Mouse (Mus musculus) heart, adult 11 months (tissue): Measurements from ENCODE around the gene Dner.
A peak's percentile ranks its signal among the peaks of the same experiment; 100 is the strongest.

ENCODE experiments used
- DNase-seq: peaks from one replicate; pipeline ENCODE4 v3.0.0; 2022

Gene Dner

DNA sequence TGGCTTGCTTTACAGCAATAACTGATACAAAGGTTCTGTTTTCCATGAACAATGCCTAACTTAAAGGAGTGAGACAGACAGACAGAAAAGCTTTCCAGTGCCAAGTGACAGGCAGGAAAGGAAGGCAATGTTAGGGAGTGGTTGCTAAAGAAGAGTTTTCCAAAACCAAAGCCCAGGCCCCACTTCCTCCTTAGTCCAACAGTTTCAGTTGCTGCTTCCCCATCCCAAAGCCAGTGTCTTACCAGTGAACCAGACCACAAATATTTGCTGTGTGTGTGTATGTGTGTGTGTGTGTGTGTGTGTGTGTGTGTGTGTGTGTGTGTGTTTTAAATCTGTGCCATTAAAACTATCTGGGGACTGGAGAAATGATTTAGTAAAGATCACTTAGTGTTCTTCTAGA, 258.5 kb downstream of the Dner start:
- peak; percentile 95 for DNase-seq

DNA sequence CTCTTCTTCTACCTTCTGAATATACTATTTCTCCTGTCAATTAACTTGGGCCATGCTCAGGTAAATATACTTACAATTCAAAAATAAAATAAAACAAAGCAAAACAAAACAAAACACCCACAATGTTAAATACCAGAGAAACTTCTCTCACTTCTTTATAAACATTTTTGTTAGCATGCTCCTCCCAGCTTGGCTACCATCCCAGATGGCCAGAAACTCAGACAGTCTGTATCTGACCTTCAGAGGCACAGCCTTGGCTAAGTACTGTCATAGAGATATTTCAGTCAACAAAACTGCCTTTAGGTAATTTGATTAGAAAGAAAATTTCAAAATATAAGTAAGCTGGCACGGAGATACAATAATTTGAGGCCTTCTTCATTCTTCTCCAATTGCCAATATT, 259.7 kb downstream of the Dner start:
- DNase-seq: no peak

DNA sequence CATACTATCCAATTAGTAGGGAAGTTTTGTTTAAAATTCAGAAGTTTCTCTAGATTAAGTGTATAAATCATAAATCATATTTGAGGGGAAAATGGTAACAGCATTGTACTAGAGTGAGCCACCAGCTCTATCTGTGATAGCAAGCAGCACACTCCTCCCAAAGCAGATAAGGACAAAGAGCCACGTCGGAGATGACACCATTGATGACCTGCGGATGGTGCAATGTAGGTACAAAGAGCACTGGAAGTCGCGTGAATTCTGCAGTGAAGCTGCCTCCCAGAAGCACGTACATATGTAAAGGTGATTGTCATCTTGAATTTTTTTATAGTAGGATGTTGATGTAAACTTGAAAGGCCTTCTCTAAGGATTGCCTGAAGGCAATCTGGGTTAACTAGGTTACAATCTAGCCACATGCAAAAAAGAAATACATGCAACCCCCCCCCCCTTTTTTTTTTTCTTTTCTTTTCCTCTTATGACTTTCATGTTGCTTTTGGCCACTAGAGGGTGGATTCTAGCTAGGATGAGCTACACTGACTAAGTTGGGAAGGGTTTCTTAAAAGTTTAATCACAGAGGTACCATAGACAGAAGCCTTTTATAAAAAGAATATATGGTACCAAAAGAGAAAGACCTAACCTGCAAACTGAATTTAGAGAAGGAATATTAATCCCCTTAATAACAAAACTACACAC, 262.6 kb downstream of the Dner start:
- peak; percentile 71 for DNase-seq

DNA sequence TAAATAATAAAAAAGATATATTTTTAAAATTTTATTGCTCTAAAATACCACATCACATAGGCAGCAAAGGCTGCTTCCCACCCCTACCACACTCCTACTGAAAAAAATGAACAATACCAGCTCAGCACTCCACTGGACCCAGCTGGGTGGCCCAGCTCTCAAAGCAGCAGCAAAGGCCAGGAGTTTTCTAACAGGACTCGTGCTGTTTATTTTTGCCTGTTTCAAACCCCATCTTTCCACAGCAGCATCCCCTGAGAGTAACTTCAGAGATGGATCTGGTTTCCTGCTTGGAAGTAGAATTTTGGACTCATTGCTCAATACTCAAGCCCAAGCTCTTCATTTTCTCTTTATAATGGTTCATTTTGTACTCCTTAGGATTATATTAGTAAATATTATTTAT, 263.7 kb downstream of the Dner start:
- DNase-seq: peak; percentile 96

DNA sequence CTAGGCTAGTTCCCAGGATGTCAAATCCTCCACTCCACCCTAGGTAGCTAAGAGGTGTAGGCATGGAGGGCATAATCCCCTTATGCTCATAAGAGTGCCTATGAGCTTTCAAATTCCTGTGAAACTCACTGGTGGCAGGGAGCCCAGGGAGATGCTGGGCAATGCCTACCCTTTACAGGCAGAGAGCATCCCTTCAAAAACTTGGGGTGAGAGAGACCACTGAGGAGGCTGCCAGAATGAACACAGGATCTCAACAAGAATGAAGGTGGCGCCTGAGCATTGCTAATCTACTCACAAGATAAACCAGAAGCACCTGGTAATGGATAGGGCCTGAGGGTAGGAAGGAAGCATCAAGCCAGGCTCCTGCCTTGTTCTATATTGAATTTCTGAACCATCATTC, 267.7 kb downstream of the Dner start:
- DNase-seq: peak; percentile 86

DNA sequence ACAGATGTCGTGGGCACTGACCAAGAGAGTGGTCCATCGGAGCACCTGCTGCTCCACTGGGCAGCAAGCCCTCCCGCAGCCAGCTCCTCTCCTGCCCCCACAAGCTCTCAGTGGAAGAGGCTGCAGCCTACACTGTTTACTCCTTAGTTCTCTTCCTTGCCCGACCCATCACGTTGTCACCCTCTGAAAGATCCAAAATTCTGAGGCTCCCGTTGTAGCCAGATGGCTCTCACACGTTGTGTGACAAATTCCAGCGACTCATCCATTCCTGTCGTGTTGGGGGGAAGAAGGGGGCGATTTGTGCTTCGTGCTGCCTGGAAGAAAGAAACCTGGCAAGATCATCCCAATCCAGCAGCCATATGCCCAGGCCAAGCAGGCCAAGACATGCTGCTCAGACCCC, 268.3 kb downstream of the Dner start:
- peak; percentile 79 for DNase-seq

DNA sequence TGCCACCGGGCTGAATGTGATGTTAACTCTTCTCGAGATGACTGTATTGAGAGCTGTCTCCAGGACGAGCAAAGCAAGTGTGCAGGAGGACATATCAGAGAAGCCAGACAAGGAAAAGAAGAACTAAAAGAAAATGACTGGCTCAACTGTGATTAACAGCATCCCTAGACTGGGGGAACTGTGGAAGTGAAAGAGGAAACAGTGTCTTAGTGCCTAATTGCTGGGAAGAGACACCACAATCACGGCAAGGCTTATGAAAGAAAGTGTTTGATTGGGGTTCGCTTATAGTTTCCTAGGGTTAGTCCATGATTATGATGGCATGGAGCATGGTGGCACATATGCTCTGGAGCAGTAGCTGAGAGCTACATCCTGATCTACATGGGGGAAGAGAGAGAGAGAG, 269.3 kb downstream of the Dner start:
- DNase-seq: peak; percentile 84

DNA sequence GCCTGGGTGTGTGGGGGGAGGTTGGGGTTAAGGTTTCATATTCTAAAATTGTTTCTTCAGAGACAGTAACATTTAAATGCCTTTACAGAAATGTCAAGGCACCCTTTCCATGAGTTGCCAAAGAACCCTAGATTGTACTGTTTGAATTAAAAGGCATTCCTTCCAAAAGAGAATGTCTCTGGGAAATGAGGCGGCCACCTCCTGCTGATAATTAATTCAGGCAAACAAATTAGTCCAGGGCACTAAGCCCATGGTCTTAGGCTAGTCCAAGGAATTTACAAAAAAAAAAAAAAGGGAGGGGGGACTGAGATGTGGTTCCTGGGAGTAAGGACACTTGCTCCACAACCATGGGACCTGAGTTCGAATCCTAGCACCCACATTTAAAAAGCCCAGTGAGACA, 273.1 kb downstream of the Dner start:
- no peak for DNase-seq

DNA sequence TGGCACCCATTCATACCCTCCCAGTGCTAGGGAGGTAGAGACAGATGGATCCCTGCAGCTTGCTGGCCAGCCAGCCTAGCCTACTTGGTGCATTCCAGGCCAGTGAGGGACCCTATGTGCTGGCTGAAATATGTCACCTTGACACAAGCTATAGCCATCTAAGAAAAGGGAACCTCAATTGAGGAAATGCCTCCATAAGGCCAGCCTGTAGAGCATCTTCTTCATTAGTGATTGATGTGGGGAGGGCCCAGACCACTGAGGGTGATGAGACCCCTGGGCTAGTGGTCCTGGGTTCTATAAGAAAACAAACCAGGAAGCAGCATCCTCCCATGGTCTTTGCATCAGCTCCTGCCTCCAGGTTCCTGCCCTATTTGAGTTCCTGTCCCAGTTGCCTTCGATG, 274.2 kb downstream of the Dner start:
- peak; percentile 79 for DNase-seq

DNA sequence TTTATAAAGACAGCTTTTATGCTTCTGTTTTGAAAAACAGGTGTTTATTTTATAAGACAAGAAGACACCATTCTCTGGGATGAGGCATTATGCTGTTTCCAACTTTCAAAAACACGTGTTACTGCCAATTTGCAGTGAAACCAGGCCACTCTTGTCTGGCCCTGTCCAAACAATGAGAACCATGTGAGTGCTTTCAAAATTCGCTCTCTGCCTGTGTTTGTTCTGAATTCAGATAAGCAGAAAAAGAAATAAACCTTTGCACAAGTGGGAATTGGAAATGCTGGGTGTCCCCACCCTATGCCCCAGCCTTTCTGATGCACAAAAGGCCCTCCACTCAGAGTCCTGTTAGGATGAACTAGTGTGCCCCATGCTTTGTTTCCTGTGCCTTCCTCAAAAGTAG, 276.6 kb downstream of the Dner start:
- peak; percentile 90 for DNase-seq

DNA sequence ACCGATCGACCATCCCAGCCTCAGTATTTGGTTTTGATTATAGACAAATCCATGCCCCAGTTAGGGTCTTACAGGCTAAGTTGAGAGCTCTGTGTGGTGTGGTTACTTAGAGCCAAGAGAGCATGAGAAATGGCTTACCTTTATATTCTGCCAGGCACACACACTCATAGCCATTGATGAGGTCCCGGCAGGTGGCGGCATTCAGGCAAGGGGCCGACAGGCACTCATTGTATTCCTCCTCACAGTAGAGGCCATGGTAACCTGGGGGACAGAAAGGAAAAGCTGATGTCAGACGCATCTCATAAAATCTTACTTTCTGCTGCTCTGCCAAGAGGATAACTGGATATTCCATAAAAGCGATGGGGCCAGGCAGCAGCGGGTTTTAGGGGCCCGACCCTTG, 277.5 kb downstream of the Dner start:
- DNase-seq: peak; percentile 80

DNA sequence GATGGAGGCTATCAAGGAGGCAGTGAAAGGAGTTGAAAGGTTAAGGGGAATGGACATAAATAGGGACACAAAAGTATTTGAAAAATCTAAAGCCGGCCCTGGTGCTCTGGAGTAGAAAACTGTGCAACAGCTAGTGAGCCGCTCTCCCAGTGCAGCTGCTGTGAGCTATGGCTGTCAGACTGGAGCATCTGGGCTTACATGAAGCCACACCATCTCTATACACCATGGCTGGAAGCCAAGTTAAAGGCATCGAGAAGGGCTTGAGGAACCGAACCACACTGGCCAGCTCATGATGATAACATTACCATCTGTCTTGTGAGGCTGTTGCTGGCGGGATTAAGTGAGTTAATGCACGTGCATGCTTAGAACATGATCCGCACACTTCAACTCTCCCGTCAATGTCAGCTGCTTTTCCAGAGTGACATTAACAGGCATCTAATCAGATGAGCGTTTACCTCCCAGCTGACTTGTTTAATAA, 278.2 kb downstream of the Dner start:
- DNase-seq: peak; percentile 90

DNA sequence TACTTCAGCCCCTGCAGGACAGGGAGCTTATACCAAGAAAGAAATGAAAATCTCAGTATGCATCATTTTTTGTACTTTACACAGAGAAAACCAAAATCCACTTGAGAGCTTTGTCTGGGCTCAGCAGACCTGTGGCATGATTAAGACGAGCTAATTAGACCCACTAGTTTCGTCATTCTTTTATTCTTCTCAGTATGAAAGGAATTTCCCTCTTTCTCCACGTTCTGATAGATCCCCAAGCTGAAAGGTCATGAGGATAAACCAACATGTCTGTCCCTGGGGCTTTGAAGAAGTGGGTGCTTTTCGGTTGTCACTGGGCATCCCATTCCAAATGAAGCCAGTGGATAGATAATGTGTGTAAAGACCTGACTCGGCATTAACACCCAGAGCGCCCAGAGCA, 278.7 kb downstream of the Dner start:
- DNase-seq: no peak

DNA sequence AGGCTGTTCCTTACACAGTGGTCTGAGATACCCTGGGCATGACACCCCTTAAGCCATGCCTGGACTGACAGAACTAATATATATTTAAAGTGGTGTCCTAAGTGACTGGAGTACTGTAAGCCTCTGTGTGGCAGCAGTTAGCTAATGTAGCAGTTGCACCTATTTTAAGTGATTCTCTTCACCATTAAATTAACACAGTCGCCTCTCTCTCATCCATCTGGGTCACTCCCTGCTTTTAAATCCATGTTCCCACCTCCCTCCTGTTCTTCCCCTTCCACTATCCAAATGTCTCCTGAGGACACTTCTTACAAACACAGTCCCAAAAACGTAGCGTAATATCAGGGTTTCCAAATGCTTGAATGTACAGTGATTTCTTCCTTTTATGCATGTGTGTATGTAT, 281.6 kb downstream of the Dner start:
- peak; percentile 53 for DNase-seq

DNA sequence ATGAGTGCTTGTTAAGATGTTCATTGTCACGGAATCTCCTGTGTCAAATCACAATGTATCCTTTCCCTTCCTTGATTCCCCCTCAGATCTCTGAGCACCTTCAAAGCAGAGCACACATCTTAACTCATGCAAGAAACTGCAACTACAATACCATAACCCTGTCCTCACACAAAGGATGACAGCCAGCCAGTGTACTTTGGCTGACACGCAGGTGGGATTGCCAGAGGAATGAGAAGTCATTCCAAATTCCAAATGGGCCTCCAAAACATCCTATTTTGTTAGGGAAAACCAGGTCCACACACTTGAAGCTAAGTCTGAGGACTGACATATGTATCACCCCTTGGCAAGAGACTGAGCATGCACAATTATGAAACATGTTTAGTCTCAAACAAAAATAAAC, 286.5 kb downstream of the Dner start:
- DNase-seq: peak; percentile 95

DNA sequence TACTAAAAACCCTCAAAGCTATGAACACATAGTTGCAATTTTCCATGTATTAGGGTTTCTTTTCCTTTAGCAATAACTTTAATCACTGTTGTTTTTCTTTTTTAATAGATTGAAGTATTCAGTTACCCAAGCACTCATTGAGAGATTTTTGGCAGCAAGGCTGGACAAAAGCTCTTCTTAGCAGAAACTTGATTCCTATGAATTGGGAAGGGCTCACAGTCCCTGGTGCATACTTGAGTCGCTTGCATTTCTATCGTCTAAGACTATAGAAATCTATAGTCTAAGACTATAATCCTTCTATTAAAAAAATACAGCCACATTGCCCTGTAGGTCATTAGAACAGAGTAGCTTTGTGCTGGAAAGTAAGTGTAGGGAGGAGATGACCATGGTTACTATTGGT, 287.1 kb downstream of the Dner start:
- DNase-seq: no peak

DNA sequence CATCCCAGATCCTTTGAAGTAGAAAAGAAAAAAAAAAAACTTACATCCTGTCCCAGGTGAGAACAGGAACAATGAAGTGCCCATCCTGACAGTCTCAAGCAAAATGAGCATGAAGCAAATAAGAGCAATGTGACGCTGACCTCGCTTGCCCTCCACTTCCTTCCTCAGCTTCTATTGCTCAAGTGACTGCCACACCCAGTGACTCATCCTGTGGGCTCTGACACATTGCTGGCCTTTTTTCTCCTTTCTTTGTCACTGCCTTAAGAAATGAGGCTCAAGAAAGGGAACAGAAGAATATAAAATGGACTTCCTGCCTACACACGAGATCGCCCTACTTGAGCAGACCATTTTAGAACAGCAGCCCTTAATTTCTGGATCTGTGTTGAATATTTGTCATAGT, 289.1 kb downstream of the Dner start:
- DNase-seq: peak; percentile 98

DNA sequence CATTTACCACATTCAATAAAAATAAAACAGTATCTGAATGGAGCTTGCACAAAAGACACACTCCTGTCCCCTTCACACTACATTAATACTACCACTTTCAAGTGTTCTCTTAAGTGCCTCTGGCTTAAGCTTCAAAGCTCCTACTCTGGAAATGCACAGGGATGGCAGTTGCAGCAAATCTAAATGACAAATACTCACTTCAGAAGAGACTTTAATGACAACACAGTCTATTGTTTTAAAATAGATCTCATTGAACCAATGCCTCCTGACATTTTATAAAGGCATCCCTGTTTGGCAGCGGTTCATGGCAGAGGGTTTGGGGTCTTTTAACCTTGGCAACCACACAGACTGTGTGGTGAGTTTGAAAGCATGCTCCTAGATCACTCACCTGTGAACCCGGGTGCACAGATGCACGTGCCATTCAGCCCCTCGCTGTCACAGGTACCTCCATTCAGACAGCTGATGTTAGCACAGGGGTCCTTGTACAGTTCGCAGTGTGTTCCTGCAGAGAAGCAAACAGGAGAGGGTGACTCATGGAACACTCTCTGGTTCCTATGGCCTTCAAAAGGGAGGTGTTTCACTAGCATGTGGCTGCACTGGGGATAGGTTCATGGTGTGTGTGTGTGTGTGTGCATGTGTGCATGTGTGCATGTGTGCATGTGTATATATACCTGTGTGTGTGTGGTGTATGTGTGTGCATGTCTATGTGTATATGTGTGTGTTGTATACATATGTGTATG, 290.3 kb downstream of the Dner start:
- peak; percentile 76 for DNase-seq

DNA sequence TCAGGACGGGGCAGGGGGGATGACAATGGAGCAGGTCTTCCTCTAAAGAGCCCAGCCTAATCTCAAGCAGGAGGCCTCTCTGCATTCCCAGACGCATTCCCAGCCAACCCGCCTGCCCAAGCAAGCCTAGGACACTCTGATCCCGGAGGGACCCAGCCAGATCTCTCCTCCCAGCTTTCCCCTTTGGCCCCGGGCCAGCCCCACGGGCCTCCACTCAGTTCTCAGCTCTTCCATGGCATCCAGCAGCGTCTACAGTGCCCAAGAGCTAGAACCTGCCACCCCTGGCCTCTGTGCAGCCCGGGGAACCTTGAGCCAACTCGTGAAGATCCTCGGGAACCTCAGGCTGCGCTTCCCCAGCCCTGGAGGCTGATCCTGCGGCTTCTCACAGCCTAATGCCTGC, 291.1 kb downstream of the Dner start:
- DNase-seq: peak; percentile 95

DNA sequence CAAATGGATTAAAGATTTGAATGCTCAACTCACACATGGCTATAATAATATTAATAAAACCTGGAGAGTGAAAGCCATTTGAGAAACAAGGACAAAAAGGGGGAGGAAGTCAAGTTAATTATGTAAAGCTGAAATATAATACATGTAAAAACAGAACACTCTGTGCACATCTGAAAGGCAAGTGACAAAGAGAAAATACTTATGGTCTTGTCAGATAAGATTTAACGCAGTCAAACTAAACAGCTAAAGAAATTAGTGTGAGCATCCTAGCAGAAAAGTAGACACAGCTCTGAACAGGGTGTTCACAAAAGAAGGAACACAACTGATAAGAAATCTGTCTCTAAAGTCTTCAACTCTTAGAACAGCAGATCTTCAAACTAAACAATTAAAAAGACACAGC, 293.9 kb downstream of the Dner start:
- DNase-seq: no peak

DNA sequence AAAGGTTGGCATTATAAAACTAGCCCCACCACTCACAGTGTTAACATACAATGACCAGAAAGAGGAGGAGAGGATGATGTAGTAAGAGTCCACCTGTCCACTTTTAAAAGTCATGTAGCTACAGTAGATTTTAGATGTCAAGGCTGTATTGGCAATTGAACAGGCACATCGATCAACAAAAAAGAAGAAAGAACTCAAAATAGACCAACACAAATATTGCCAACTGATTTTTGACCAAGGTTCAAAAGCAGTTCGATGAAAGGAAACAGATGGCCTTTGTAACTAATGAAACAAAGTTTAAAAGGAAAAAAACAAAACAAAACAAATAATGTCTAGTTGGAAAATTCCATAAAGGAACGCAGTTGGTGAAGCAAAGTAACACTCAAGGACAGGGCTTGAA, 296.4 kb downstream of the Dner start:
- DNase-seq: no peak

DNA sequence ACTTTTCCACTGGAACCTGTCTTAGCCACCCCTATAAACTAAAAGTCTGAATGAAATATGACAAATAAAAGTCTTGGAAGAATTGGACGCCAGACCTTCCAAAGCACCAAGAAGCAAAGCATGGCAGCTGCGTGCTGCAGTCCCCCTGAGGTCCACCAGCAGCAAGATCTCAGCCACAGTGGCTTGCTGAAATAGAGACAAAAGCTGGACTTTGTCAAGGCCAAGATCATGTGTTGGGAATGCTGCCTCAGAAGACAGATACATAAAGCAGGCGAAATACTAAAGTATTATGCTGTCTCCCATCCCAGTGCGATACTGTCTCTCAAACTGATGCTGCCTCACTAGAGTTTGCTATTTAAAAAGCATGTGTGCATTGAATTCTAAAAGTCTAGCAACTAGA, 296.9 kb downstream of the Dner start:
- DNase-seq: peak; percentile 92

DNA sequence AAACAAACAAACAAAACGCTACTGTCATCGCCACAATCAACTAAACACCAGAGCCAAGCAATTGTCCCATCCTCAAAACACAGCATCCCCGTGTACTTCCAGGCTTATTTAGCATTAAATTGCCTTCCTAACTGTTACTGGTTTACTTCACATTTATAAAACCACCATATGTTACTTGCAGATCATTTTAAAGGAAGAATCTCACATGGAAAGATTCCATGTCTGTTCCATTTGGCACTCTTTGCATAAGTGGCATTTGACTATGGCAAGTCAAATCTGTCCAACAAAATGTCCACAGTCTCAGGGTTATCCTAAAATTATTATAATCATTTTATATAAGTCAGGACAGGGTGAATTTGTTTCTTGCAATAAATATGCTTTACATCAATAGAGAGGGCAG, 299.2 kb downstream of the Dner start:
- no peak for DNase-seq

DNA sequence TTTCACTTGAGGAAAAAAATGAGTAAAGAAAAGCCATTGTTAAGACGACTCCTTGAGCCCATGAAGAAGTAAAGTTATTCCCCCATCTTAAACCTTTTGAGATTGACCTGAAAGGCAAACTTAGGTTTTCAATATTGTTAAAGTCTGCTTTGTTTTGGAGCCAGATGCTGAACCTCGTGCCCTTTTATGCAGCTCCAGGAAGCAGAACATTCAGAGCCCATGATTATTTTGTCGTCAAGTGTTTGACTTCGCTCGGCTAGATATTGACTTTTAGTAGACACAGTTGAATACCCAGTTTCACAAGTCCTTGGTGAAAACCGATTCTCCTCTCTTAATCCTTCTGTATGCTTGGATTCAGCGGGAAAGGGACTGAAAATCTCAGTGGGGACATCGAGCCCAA, 300.1 kb downstream of the Dner start:
- DNase-seq: no peak

DNA sequence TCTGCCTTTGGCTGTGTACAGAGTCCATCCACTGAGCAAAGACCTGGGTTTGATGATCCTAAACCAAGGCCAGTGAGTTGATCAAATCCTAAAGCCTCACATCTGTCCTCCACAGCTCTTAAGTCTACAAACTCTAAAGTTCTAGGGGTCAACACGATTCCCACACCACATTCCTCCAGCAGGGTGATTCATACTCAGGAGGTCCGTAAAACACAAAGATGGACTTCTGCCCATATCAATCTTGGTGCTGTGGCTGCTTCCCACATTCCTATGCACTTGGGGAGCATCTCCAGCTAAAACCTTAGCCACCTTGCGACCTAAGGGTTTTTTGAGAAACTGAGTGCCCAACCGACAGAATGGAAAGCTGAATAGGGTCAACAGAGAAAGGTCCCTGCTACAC, 305.1 kb downstream of the Dner start:
- DNase-seq: peak; percentile 56
